Mouse (Mus musculus) layer of hippocampus, adult 8-10 months (tissue): ENCODE results near the gene Agbl4. TPM values are rescaled to one million over a fixed set of nuclear protein-coding genes. Genes with fewer than 3 reads are reported as not detected.

Source experiments
- DNase-seq, 2 experiments: peaks; one replicate each; pipeline ENCODE4 v3.0.0; 2022; ENCODE audit warnings: low spot score in 2 of 2
- total RNA-seq, 4 experiments: library from RNA; stranded (reverse); gene quantifications; 2 replicates each; pipeline ENCODE4 v1.2.4; 2022

The Agbl4 gene
- total RNA-seq, 4 experiments from 2014 or later, result 16.6 to 20.8 (median 18.6) TPM

- no peak for DNase-seq
These were observed 980.6 kb downstream of the Agbl4 start for GRCm38 (mm10) chr4:111378071-111378470.

DNA sequence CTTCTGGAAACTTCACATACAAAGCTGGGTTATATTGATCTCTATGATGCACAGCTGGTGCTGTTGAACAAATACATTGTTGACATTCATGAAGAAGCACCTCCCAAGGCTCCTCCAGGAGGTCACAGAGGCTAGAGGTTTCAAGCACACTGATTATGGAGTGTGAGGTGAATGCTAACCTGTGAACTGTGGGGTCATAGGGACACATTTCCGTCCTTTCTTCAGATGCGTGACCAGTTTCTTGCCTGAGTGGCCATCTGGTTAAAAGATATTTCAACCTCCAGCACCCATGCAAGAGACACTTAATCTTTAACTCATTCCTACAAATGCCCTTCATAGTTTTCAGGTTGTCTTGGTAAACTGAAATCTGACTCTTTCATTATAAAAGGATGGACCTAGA lies 985.6 kb downstream of the Agbl4 start:
- no peak for DNase-seq

DNA sequence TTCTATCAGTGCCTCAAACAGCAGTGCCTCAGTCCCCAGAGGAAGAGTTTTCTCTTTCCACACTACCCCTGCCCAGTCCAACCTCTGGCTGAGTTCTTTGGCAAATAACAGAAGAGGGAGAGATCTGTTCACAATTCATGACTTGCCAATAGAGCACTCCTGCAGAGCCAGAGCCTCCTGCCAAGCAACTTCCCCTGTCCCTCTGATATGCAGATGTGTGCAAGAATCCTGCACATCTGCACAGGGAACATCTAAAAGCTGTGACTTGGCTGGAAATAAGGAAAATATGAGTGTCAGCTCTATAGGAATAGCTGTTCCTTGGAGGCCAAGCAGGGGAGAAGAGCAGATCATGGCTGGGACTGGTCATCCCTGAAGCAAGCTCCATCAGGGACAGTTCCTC lies 993.3 kb downstream of the Agbl4 start:
- no peak for DNase-seq

- no peak for DNase-seq
These were observed 1002.3 kb downstream of the Agbl4 start for GRCm38 (mm10) chr4:111399784-111400183.

DNA sequence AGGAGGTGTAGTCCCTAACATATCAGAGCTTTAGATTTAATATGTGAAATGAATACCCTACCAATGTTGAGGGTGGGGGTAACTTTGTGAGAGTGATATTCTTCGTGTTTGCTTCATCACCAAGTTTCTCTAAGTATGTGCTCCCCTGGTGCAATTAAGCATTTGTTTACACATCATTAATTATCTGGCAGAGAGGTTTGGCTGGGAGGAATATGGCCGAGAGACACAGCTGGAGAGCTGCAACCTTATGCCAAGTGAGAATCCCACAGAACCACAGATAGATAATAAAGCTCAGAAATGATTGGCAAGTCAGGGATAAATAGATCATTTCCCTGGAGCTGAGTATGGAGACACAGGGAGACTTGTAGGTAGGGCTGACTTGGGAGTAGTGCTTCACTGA lies 1003.2 kb downstream of the Agbl4 start:
- no peak for DNase-seq

GRCm38 (mm10) chr4:111403243-111403642 lies 1005.8 kb downstream of the Agbl4 start:
- DNase-seq, result no peak

DNA sequence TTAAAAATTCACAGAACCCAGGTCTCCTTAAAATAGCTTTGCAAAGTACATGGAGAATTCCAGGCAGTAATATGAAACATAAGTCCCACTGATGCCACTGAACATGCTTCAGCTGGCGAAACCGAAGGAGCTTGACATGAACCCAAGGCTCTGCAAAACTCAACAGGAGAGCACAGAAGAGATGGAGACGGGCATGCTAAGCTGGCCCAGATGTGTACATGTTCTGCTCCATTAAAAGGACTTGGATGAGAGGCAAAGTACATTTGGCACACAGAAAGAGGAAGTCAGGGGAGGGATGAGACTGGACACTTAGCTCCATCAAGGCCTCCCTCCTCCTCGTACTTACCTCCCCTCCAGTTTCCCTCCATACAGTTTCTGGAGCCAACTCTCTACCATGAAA lies 1013.3 kb downstream of the Agbl4 start:
- DNase-seq, result no peak

DNA sequence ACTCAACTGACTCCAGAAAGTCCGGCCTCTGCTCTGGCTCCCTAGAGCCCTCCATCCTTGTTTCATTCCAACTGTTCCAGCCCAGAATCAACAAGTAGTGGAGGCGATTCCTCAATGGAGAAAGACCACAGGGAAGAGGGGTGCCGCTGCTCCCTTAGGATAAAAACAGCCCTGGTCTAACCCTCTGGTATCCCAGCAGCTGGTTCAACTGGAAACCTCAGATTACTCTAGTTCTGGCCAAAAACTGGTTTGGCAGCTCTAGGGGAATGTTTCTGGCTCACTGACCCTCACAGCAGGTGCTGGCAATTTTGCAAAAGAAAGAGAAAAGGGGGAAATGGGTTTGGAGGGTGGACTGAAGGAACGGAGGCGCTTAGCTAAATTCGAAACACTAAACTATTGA lies 1016.9 kb downstream of the Agbl4 start:
- no peak for DNase-seq

DNA sequence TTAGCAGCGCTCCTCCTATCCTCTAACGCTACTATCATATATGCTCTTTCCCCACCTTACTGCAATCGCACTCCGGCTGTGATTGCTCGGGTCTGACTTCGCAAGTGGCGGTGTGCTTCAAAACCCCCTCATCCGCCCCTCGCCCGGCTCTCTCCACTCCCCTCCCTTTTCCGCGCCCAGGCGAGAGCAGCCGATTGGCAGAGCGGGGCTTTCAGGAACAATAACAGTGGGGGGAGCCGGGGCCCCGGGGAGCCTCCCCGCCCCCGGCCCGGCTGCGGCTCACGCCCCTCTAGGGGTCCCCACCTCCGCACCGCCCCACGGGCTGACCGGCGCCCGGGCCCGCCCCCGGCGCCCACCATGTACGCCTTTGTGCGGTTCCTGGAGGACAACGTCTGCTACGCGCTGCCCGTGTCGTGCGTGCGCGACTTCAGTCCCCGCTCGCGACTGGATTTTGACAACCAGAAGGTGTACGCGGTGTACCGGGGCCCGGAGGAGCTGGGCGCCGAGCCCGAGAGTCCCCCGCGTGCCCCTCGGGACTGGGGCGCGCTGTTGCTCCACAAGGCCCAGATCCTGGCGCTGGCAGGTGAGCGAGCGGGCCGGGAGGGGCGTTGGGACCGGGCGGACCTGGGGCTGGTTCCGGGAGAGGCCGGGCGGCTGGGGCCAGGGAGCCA lies 1017.5 kb downstream of the Agbl4 start, which contains the start of gene Bend5:
TSS of gene Bend5 (plus strand) at position 189 of the 671 bp plus-strand sequence.
- DNase-seq, result peak; percentile 26 to 52

- DNase-seq, result no peak
These were observed 1018.7 kb downstream of the Agbl4 start for GRCm38 (mm10) chr4:111416126-111416525.

- no peak for DNase-seq
These were observed 1019.1 kb downstream of the Agbl4 start for GRCm38 (mm10) chr4:111416551-111416950.

- DNase-seq, result no peak
These were observed 1020.3 kb downstream of the Agbl4 start for GRCm38 (mm10) chr4:111417716-111418115.

DNA sequence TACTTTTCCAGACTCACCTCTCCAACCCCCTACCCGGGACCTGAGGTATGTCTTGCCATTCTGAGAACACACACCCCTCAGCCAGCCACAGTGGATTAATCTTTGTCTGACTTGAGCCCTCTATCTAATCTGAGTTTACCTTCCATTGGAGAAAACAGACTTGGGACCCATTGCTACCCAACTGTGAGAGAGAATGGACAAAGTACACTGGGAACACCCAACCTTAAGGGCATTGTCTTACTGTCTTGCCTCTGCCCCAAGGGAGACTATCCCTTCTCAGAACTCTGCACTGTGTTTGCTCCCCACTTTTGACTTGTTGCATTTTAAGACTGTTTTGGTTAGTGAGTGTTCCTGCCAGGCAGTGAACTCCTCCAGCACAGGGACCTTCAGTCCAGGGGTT lies 1022.0 kb downstream of the Agbl4 start:
- DNase-seq, result no peak

DNA sequence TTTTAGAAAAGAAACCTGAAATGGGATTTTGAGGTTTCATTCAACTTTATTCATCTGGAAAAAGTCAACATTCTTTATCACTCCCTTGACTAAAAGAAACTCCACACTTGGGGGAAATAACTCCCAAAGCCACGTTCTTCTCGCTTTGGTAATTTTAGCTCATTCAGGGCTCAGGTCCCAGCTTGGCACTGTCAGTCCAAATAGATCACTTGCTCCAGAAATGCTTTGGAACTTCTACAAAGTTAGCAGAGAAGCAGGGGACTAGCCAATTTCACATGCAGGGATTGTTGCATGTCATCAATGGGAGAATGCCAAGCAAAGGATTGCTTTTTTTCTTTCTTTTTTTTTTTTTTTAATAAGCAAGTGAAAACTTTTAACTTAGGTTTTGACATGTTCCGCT lies 1022.6 kb downstream of the Agbl4 start:
- DNase-seq, result no peak

GRCm38 (mm10) chr4:111420955-111421354 lies 1023.5 kb downstream of the Agbl4 start:
- no peak for DNase-seq

- DNase-seq, result no peak
These were observed 1024.3 kb downstream of the Agbl4 start for GRCm38 (mm10) chr4:111421785-111422184.

- no peak for DNase-seq
These were observed 1027.0 kb downstream of the Agbl4 start for GRCm38 (mm10) chr4:111424371-111424950.

- no peak for DNase-seq
These were observed 1027.7 kb downstream of the Agbl4 start for GRCm38 (mm10) chr4:111425170-111425569.

DNA sequence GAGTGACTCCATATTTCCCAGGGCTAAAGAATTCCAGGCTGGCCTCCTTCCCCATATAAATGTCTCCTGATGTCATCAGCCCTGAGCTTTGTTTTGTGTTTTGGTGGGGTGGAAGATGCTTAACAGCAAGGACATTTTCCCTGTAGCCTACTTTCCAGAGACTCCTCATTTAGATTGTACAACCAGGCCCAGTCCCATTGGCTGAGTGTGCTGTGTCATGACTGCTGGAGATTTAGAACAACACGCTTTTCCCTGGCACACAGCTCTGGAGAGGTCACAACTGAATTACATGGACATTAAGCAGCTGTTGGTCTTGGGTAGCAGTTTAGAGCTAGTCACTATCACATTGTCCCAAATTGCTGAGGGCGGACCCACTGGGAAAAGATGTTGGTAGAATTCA lies 1033.7 kb downstream of the Agbl4 start:
- no peak for DNase-seq

- no peak for DNase-seq
These were observed 1034.6 kb downstream of the Agbl4 start for GRCm38 (mm10) chr4:111432013-111432412.

DNA sequence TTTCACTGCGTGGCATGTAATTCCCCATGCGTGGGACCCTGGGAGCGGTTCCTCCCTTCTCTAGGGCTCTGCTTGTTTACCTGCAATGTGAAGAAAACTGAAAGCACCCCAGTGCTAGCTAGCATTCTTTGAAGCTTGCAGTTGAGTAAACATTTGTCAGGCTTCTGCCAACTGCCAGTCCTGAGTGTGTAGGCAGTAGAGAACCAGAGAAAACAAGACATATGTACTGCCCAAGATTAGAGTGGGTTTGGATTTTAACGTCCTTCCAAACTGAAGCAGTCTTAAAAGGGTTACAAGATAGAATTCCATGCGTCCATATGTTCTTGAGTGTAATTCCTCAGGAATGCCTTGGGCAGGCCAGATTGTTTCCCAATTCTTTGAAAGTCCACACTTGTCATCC lies 1035.0 kb downstream of the Agbl4 start:
- no peak for DNase-seq

DNA sequence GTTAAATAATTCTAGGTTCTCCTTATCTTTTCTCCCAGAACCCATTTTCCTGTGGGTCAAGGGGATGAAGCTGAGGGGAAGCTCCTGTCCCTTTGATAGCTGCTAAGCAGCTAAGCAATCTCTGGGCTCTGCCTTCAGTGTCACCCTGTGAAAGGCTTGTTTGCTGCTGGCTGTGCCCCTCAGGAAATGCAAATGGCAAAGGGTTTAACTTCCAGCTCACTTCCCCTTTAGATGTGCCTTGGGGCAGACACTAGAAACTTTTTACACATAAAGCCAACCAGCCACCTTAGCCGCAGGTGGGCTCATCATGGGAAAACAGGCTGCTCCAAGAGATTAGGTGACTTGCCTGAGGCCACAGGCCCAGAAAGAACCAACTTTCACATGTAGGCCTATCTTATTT lies 1044.2 kb downstream of the Agbl4 start:
- no peak for DNase-seq
